Mouse (Mus musculus) midbrain, embryonic 14.5 days (tissue): Measurements from ENCODE around the gene Ccdc63. TPM values are rescaled to one million over a fixed set of nuclear protein-coding genes. Genes with fewer than 3 reads are reported as not detected.
"Not testable (repeated sequence)": the region's sequence is repeated elsewhere in the genome, so short reads cannot be mapped to it uniquely, and the experiment has no call there.

ENCODE experiments used
- ATAC-seq: fragments of 200-750 bp; cut with Nextera tagmentation; 2 replicates; pipeline ENCODE4 v1.8.0; 2017; ENCODE audit warnings: moderate number of reproducible peaks, moderate library complexity; ENCODE audit not compliant: low FRiP score, low TSS enrichment
- DNase-seq: peaks from one replicate; pipeline ENCODE4 v3.0.0-alpha.2; 2015
- H3K27ac ChIP-seq: fragments of 300-500 bp; sonication (generic); replicated peaks from 2 replicates; pipeline ENCODE4 v1.5.1; 2014; ENCODE audit warnings: mild to moderate bottlenecking, low read depth, low read length, moderate library complexity
- H3K27me3 ChIP-seq: fragments of 300-500 bp; sonication (generic); 2 replicates; pipeline ENCODE4 v1.6.1; 2014; ENCODE audit warnings: low read length, control low read depth, mixed read lengths; ENCODE audit not compliant: control insufficient read depth, insufficient read depth
- H3K36me3 ChIP-seq: fragments of 300-500 bp; sonication (generic); 2 replicates; pipeline ENCODE4 v1.6.1; 2014; ENCODE audit warnings: low read length, control low read depth; ENCODE audit not compliant: control insufficient read depth, insufficient read depth
- H3K4me1 ChIP-seq: fragments of 300-500 bp; sonication (generic); 2 replicates; pipeline ENCODE4 v1.6.1; 2014; ENCODE audit warnings: mild to moderate bottlenecking, antibody characterized with exemption, low read length, control low read depth; ENCODE audit not compliant: control insufficient read depth, insufficient read depth
- H3K4me2 ChIP-seq: fragments of 300-500 bp; sonication (generic); 2 replicates; pipeline ENCODE4 v1.6.1; 2014; ENCODE audit warnings: mild to moderate bottlenecking, low read length, moderate library complexity
- H3K4me3 ChIP-seq: fragments of 300-500 bp; sonication (generic); replicated peaks from 2 replicates; pipeline ENCODE4 v1.5.1; 2014; ENCODE audit warnings: low read depth, low read length
- H3K9ac ChIP-seq: fragments of 300-500 bp; sonication (generic); replicated peaks from 2 replicates; pipeline ENCODE4 v1.6.1; 2014; ENCODE audit warnings: mild to moderate bottlenecking, low read length, moderate library complexity
- H3K9me3 ChIP-seq: fragments of 300-500 bp; sonication (generic); 2 replicates; pipeline ENCODE4 v1.6.1; 2016; ENCODE audit warnings: low read length, control low read depth, mixed read lengths; ENCODE audit not compliant: control insufficient read depth
- WGBS: fragments of 180-500 bp; shearing (Covaris S2); extraction: QIAGEN DNeasy Blood & Tissue Kit; methylation state at CpG from one replicate; pipeline ENCODE4 v1.1.7; 2014; 5-methylcytosine and 5-hydroxymethylcytosine counted together
- polyA plus RNA-seq: library from polyadenylated mRNA; unstranded; fragments of >200 nt; fragmentation: Nextera tagmentation; extraction: Ambion mirVana; gene quantifications from 2 replicates; pipeline ENCODE4 v1.2.1, GENCODE M21; 2014

Ccdc63 gene
- not detected in 2 replicates for polyA plus RNA-seq

GRCm38 (mm10) chr5:122140723-122141122 is at the start of gene Ccdc63:
Ccdc63 (minus strand) TSS chr5:122140823.
- DNase-seq (no peak), ATAC-seq (no peak)
- WGBS, result 92% methylated on average over 3 of the region's 3 CpGs

GRCm38 (mm10) chr5:122189115-122189514 is 48.5 kb upstream of the Ccdc63 start:
- Histone ChIP-seq H3K9me3 (no peaks in the 10 kb centered on the region), H3K4me2 (no peak overlapping the region), H3K4me3 (no peak overlapping the region), H3K9ac (no peak overlapping the region), H3K4me1 (no peaks in the 10 kb centered on the region), H3K36me3 (no peaks in the 10 kb centered on the region), H3K27ac (no peak overlapping the region), H3K27me3 (no peaks in the 10 kb centered on the region)
- 65% methylated on average over 3 of the region's 3 CpGs for WGBS
- no peak for DNase-seq
- ATAC-seq, result no peak

More at GRCm38 (mm10) chr5:122140723-122141122, at the start of gene Ccdc63:
- Histone ChIP-seq H3K4me2 (no peak within 1 kb of the TSS), H3K27ac (no peak within 1 kb of the TSS), H3K9me3 (no peaks in the 10 kb centered on the region), H3K36me3 (no peaks in the 10 kb centered on the region), H3K4me3 (no peak within 1 kb of the TSS), H3K4me1 (no peaks in the 10 kb centered on the region), H3K27me3 (no peaks in the 10 kb centered on the region), H3K9ac (no peak within 1 kb of the TSS)

GRCm38 (mm10) chr5:122184858-122185257 is 44.2 kb upstream of the Ccdc63 start:
- not testable (repeated sequence) for H3K4me1 ChIP-seq
- WGBS, result 96% methylated on average over 6 of the region's 6 CpGs

GRCm38 (mm10) chr5:122184283-122184806 is 43.7 kb upstream of the Ccdc63 start:
- H3K4me2 ChIP-seq, result no peak overlapping the region
- H3K27ac ChIP-seq, result no peak overlapping the region
- no peak for ATAC-seq
- no peaks in the 10 kb centered on the region for H3K36me3 ChIP-seq
- H3K4me3 ChIP-seq, result no peak overlapping the region
- DNase-seq, result no peak
- H3K4me1 ChIP-seq, result no peaks in the 10 kb centered on the region
- no peaks in the 10 kb centered on the region for H3K9me3 ChIP-seq
- WGBS, result 83% methylated on average over 7 of the region's 7 CpGs
- H3K27me3 ChIP-seq, result no peaks in the 10 kb centered on the region
- no peak overlapping the region for H3K9ac ChIP-seq

More at GRCm38 (mm10) chr5:122184858-122185257, 44.2 kb upstream of the Ccdc63 start:
- ATAC-seq, DNase-seq, H3K4me2 ChIP-seq, H3K27ac ChIP-seq, H3K27me3 ChIP-seq, H3K4me3 ChIP-seq, H3K9ac ChIP-seq, H3K9me3 ChIP-seq, H3K36me3 ChIP-seq: not testable (repeated sequence)

- Histone ChIP-seq H3K4me2 (no peak overlapping the region), H3K27me3 (no peaks in the 10 kb centered on the region), H3K9ac (no peak overlapping the region), H3K27ac (no peak overlapping the region), H3K36me3 (peaks cover 23% of the 10 kb centered on the region), H3K9me3 (no peaks in the 10 kb centered on the region), H3K4me3 (no peak overlapping the region), H3K4me1 (no peaks in the 10 kb centered on the region)
- no peak for DNase-seq
- ATAC-seq, result no peak
- WGBS, result 72% methylated on average over 6 of the region's 6 CpGs
Measured at GRCm38 (mm10) chr5:122179665-122180064, 39.0 kb upstream of the Ccdc63 start.

- Histone ChIP-seq H3K4me3 (no peak overlapping the region), H3K9ac (no peak overlapping the region), H3K4me2 (no peak overlapping the region), H3K27me3 (no peaks in the 10 kb centered on the region), H3K27ac (no peak overlapping the region), H3K4me1 (no peaks in the 10 kb centered on the region), H3K9me3 (no peaks in the 10 kb centered on the region), H3K36me3 (peaks cover 48% of the 10 kb centered on the region)
- ATAC-seq (no peak; the same call in 1 of the 2 replicates), DNase-seq (peak; percentile 57)
- 56% methylated on average over 1 of the region's 1 CpGs for WGBS
Measured at GRCm38 (mm10) chr5:122176398-122176797, 35.8 kb upstream of the Ccdc63 start.

GRCm38 (mm10) chr5:122175961-122176360 is 35.3 kb upstream of the Ccdc63 start:
- Histone ChIP-seq H3K27ac (no peak overlapping the region), H3K36me3 (peaks cover 53% of the 10 kb centered on the region), H3K4me2 (no peak overlapping the region), H3K9me3 (no peaks in the 10 kb centered on the region), H3K4me1 (no peaks in the 10 kb centered on the region), H3K27me3 (no peaks in the 10 kb centered on the region), H3K9ac (no peak overlapping the region), H3K4me3 (no peak overlapping the region)
- 92% methylated on average over 7 of the region's 7 CpGs for WGBS
- DNase-seq (no peak), ATAC-seq (no peak)

- 73% methylated on average over 2 of the region's 2 CpGs for WGBS
- H3K27ac ChIP-seq, result no peak overlapping the region
- H3K4me2 ChIP-seq, result no peak overlapping the region
- no peak overlapping the region for H3K9ac ChIP-seq
- no peaks in the 10 kb centered on the region for H3K27me3 ChIP-seq
- H3K4me1 ChIP-seq, result no peaks in the 10 kb centered on the region
- H3K4me3 ChIP-seq, result no peak overlapping the region
- ATAC-seq (no peak), DNase-seq (no peak)
- peaks cover 58% of the 10 kb centered on the region for H3K36me3 ChIP-seq
- H3K9me3 ChIP-seq, result no peaks in the 10 kb centered on the region
Measured at GRCm38 (mm10) chr5:122175402-122175801, 34.8 kb upstream of the Ccdc63 start.

GRCm38 (mm10) chr5:122171058-122171457 is 30.4 kb upstream of the Ccdc63 start:
- no peaks in the 10 kb centered on the region for H3K27me3 ChIP-seq
- 92% methylated on average over 8 of the region's 8 CpGs for WGBS
- no peak overlapping the region for H3K27ac ChIP-seq
- H3K4me3 ChIP-seq, result no peak overlapping the region
- no peak overlapping the region for H3K9ac ChIP-seq
- peaks cover 78% of the 10 kb centered on the region for H3K36me3 ChIP-seq
- ATAC-seq, result no peak
- H3K9me3 ChIP-seq, result no peaks in the 10 kb centered on the region
- H3K4me2 ChIP-seq, result no peak overlapping the region
- H3K4me1 ChIP-seq, result peaks cover 9% of the 10 kb centered on the region; the same call in 1 of the 2 replicates
- no peak for DNase-seq
